Mouse (Mus musculus): ENCODE data around the gene Tmem107.
"Not testable (repeated sequence)": the region's sequence is repeated elsewhere in the genome, so short reads cannot be mapped to it uniquely, and the experiment has no call there.

Tmem107 gene

DNA sequence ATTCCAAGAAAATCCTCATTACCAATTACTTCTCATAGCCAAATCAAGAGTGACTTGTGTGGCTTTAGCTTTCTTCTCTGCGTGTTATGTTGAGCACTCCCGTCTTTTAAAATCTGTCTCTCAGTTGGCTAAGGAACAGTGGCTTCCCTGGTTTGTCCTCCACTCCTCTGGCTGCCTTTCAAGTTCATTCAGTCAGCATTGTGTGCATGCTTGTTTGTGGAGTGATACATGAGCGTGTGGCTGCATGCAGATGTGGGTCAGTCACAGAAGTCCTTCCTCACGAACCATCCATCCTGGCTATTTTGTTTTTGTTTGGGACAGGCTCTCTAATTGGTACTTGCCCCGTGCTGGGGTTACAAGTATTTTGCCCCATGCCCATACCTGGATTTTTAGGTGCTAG is 6.0 kb downstream of the Tmem107 start:
- DNase-seq = no peak

GRCm38 (mm10) chr11:69077316-69077715 is 6.7 kb downstream of the Tmem107 start:
- no peak for DNase-seq

- no peak for DNase-seq
Measured at GRCm38 (mm10) chr11:69078041-69078440, 7.4 kb downstream of the Tmem107 start.

- no peak for DNase-seq
Measured at GRCm38 (mm10) chr11:69078805-69079438, 8.3 kb downstream of the Tmem107 start.

GRCm38 (mm10) chr11:69080102-69080854 is 9.7 kb downstream of the Tmem107 start:
- no peak for DNase-seq

DNA sequence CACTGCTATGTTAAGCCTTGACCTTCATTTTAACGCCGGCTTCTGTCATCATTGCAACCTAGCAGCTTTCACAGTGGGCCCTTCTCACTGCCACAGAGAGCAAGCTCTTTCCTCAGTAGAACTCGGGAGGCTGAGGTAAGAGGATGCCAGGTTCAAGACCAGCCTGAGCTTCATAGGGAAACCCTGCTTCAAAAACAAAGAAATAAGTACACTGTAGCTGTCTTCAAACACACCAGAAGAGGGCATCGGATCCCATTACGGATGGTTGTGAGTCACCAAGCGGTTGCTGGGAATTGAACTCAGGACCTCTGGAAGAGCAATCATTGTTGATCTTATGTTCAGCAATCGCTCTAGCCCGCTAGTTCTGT is 10.2 kb downstream of the Tmem107 start:
- DNase-seq = no peak

- no peak for DNase-seq
Measured at GRCm38 (mm10) chr11:69081613-69082012, 11.0 kb downstream of the Tmem107 start.

DNA sequence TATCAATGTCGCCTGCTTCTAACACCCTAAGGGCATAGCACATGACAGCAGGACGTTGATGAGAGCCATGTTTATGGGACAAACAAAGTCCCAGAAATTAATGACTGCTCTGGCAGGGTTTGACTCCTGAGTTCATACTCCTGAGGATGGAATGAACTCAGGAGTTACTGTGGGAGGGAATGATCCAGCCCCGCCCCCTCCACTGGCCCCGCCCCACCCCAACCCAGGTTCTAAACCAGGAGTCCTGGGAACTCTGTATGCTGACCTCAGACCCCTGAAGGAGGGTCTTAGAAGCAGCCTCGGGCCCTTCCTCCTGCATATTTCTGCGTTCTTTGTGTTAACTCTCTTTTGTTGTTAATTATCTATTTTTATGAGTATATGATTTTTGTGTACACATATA is 15.0 kb downstream of the Tmem107 start:
- peak; percentile 7 for DNase-seq

DNA sequence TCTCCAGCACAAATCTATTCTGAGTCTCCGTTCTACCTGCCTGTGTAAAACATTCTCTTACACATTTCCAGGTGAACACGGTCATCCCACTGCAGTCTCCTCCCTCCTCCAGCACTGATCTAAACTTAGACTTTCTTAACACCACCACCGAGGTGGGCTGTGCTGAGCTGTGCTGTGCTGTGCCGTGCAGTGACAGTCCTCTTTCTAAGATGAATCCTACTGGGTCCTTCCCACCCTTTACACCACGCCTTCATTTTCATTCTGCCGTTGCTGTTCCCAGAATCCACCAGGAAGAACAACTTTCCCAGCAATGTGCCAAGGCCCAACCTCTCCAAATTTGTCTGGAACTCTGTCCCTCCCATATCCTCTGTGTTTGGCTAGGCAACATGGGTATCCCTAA is 15.8 kb downstream of the Tmem107 start:
- peak; percentile 11 for DNase-seq

- peak; percentile 62 for DNase-seq
Measured at GRCm38 (mm10) chr11:69087082-69087481, 16.5 kb downstream of the Tmem107 start.

DNA sequence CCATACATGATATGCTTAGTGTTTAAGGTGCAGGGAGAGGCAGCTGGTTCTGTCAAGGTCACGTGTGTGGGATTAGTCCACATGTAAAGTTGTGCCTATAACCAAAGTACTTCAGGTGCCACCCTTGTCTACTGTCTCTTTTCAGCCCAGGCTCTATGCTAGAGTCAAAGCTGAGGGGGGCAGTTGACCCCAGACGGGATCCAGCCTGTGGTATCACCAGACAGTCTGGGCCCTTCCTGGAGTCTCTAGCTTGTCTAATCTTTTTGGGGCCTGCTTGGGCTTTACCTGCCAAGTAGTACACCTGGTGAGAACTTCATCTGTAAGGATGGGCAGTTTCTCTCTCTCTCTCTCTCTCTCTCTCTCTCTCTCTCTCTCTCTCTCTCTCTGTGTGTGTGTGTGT is 17.0 kb downstream of the Tmem107 start:
- peak; percentile 8 for DNase-seq

DNA sequence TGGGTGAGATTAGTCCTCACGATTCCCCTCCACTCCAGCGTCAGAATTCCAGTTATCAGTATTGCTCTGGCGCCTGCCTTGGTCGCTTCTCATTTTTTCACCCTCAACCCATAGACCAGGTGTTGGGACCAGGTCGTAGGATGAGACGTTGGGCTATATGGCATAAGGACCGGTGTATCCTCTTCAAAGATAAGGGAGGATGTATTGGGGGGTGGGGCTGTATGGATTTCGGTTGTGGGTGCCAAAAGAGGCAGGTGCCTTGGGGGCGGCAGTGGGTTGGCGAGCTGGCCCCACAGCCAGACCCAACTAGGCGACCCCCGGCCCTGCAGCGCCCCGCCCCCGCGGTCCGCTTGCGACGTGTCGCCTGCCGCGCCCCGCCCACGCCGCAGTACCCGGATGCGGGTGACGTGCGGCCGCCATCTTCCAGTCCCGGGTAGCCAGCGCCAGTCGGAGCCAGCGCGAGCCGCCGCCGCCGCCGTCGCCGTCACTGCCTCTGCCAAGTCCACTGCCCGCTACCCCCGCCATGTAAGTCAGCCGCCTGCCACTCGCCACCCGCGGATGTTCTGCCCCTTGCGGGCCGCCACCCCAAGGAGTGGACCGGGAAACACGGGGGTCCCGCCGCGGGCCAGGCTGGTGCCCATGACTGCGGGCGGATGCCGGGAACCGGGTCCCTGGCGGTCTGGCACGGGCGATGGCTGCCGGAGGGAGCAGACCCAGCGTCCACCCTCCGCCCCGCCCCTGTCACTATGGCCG is 17.7 kb downstream of the Tmem107 start, which contains the start of gene Vamp2:
Gene Vamp2, plus strand, starts transcription at position 388 of the 753 bp plus-strand sequence.
- peak; percentile 96 for DNase-seq

DNA sequence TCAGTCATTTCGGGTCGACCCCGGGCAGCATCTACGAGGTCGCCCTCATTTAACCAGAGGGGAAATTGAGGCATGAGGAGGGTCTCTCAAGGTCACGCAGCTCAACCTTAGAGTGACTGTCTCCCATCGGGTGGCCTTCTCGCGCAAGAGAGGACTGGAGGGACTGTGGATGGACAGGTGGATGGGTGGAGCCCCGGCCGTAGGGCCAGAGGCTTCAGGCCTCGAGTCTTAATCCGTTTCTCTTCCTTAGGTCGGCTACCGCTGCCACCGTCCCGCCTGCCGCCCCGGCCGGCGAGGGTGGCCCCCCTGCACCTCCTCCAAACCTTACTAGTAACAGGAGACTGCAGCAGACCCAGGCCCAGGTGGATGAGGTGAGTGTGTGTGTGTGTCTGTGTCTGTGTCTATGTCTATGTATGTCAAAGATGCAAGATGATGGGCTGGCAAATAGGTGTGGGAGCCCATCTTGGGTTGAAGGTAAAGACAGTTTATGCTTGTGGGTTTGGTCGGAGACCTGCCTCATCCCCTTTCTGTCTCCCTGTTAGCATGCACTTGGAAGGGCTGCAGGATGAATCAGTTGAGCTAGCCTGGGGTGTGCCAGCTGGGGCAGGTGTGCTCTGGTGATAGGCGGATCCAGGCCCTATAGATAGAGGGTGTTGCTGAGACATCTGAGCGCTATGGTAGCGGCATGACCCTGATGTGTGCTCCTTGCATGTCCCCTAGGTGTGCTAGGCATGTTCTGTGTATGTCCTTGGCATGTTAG is 18.4 kb downstream of the Tmem107 start:
- DNase-seq = peak; percentile 53

GRCm38 (mm10) chr11:69089616-69090290 is 19.1 kb downstream of the Tmem107 start:
- peak; percentile 45 for DNase-seq

- no peak for DNase-seq
Measured at GRCm38 (mm10) chr11:69090367-69090766, 19.8 kb downstream of the Tmem107 start.

GRCm38 (mm10) chr11:69091566-69092385 is 21.2 kb downstream of the Tmem107 start:
- DNase-seq = no peak

DNA sequence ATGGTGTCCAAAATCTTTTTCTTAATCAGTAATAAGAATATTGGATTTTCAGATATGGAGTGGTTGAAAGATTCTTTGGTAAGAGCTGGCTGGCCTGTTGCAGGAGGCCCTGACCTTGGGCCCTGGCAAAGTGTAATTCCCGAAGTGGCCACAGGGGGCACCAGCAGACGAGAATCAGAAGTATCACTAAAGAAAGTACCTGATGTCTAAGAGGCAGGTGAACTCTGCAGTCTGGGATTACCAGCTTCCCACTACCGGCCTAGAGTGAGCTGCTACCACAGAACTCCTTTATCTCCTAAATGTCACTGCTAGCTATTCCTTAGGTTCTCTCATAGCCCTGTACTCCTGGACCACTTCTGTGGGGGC is 21.8 kb downstream of the Tmem107 start:
- DNase-seq = peak; percentile 93

- no peak for DNase-seq
Measured at GRCm38 (mm10) chr11:69092871-69093270, 22.3 kb downstream of the Tmem107 start.

DNA sequence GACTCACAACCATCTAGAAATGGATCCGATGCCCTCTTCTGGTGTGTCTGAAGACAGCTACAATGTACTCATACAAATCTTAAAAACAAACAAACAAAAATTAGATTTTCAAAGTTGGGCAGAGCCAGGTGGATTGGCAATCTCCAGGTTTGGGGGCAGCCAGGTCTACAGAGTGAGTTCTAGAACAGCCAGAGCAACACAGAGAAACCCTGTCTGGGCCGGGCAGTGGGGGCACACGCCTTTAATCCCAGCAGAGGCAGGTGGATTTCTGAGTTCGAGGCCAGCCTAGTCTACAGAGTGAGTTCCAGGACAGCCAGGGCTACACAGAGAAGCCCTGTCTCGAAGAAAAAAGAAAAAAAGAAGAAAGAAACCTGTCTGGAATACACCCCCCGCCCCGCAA is 23.2 kb downstream of the Tmem107 start:
- DNase-seq = not testable (repeated sequence)

- peak; percentile 99 for DNase-seq
Measured at GRCm38 (mm10) chr11:69094697-69095429, 24.3 kb downstream of the Tmem107 start, which contains the start of gene Per1. Gene Per1, plus strand, starts transcription at chr11:69095217.

Data from kidney, postnatal 10 days (tissue).